Mouse (Mus musculus) heart, adult 2 months (tissue): ENCODE results near the gene Ak5.
"Not testable (repeated sequence)": the region's sequence is repeated elsewhere in the genome, so short reads cannot be mapped to it uniquely, and the experiment has no call there.

Experiments used
- CTCF ChIP-seq: fragments of 200-600 bp; IDR thresholded peaks from 2 replicates; pipeline ENCODE4 v1.8.1; 2022; ENCODE audit warnings: antibody characterized with exemption, mild to moderate bottlenecking, moderate library complexity
- POLR2A ChIP-seq: fragments of 200-500 bp; IDR thresholded peaks from 2 replicates; pipeline ENCODE4 v1.6.1; 2011; ENCODE audit warnings: mild to moderate bottlenecking, low read depth, low read length, control low read depth; ENCODE audit not compliant: insufficient read depth

GRCm38 (mm10) chr3:152458875-152459274 lies 209.3 kb downstream of the Ak5 start:
- not testable (repeated sequence) for TF ChIP-seq POLR2A, CTCF
